Mouse (Mus musculus) embryonic facial prominence, embryonic 15.5 days (tissue): ENCODE measurements around the gene Wnt5b. TPM values are rescaled to one million over a fixed set of nuclear protein-coding genes. Genes with fewer than 3 reads are reported as not detected.
"Not testable (repeated sequence)": the region's sequence is repeated elsewhere in the genome, so short reads cannot be mapped to it uniquely, and the experiment has no call there.

Source experiments
- ATAC-seq: fragments of 200-750 bp; cut with Nextera tagmentation; 2 replicates; pipeline ENCODE4 v1.8.0; 2017; ENCODE audit warnings: low read depth, moderate TSS enrichment; ENCODE audit not compliant: insufficient number of reproducible peaks, low FRiP score, low TSS enrichment
- H3K27ac ChIP-seq: fragments of 300-500 bp; sonication (generic); replicated peaks from 2 replicates; pipeline ENCODE4 v1.5.1; 2015; ENCODE audit warnings: mild to moderate bottlenecking, inconsistent platforms
- H3K27me3 ChIP-seq: fragments of 300-500 bp; sonication (generic); 2 replicates; pipeline ENCODE4 v1.6.1; 2015; ENCODE audit warnings: inconsistent platforms
- H3K36me3 ChIP-seq: fragments of 300-500 bp; sonication (generic); 2 replicates; pipeline ENCODE4 v1.6.1; 2015; ENCODE audit warnings: mild to moderate bottlenecking, inconsistent platforms
- H3K4me1 ChIP-seq: fragments of 300-500 bp; sonication (generic); 2 replicates; pipeline ENCODE4 v1.6.1; 2015; ENCODE audit warnings: inconsistent platforms
- H3K4me2 ChIP-seq: fragments of 300-500 bp; sonication (generic); replicated peaks from 2 replicates; pipeline ENCODE4 v1.6.1; 2015; ENCODE audit warnings: mild to moderate bottlenecking, inconsistent platforms
- H3K4me3 ChIP-seq: fragments of 300-500 bp; sonication (generic); replicated peaks from 2 replicates; pipeline ENCODE4 v1.5.1; 2015; ENCODE audit warnings: mild to moderate bottlenecking, inconsistent platforms
- H3K9ac ChIP-seq: fragments of 300-500 bp; sonication (generic); 2 replicates; pipeline ENCODE4 v1.6.1; 2015; ENCODE audit warnings: inconsistent platforms
- H3K9me3 ChIP-seq: fragments of 300-500 bp; sonication (generic); replicated peaks from 2 replicates; pipeline ENCODE4 v1.6.1; 2016; ENCODE audit warnings: inconsistent platforms
- WGBS: fragments of 180-500 bp; shearing (Covaris S2); methylation state at CpG from one replicate; pipeline ENCODE4 v1.1.7; 2015; 5-methylcytosine and 5-hydroxymethylcytosine counted together
- polyA plus RNA-seq: library from polyadenylated mRNA; unstranded; fragments of >200 nt; fragmentation: Nextera tagmentation; extraction: Ambion mirVana; gene quantifications from 2 replicates; pipeline ENCODE4 v1.2.1, GENCODE M21; 2015

Wnt5b gene
- polyA plus RNA-seq, 1 experiment from 2014 or later: 9.8 TPM

DNA sequence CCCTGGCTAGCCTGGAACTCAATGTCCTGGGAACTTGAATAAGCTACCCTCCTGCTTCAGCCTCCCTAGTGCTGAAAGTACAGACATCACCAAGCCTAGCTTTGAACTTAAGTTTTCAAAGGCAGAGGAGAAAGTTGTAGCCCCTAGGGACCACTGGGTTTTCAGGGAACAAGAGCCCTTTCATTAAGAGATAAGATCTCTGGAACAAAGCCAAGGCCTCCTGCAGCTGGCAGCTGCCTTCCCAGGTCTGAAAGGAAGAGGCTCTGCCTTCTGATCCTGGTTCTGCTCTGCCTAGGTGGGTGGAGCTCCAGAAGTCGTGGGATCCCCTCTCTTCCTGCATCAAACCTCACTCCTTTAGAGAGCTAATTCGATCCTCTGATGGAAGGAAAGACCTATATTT lies 58.7 kb downstream of the Wnt5b start:
- Histone ChIP-seq H3K9me3 (no peaks in the 10 kb centered on the region), H3K4me3 (no peak overlapping the region), H3K27ac (no peak overlapping the region), H3K4me1 (peaks cover 34% of the 10 kb centered on the region), H3K36me3 (no peaks in the 10 kb centered on the region; the same call in 1 of the 2 replicates), H3K9ac (no peak overlapping the region), H3K27me3 (no peaks in the 10 kb centered on the region), H3K4me2 (no peak overlapping the region)
- WGBS: 5% methylated on average over 2 of the region's 2 CpGs
- no peak for ATAC-seq

DNA sequence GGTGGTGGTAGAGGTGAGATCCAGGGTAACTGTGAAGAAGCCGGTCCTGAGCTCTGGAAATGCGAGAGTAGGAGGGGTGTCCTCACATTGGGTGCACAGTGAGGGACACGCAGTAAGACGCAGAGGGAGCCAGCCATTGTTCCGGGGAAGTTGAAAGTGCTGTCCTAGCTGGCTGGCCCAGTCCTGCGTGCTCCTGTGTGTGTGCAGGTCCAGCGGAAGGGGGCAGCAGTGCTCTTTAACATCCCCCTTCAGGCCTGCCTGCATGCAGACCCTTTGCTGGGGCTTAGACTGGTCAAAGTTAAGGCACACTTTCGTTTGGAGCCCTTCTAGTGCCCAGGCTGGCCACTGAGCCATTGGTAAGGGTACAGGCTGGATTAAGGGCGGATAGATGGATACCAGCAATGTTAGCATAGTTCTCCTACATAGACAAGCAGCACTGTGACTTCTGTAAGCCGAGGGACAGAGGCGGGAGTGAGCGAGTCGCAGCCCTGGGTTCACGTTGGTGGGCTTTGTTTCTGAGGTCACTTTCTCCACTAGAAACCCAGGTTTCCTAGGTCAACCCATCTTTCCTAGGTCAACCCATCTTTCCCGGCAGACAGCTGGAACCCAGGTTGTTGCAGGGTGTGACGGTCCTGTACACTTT lies 61.1 kb downstream of the Wnt5b start:
- WGBS: 46% methylated on average over 16 of the region's 16 CpGs
- Histone ChIP-seq H3K27me3 (no peaks in the 10 kb centered on the region), H3K4me2 (peak overlapping the region; percentile 34), H3K9me3 (no peaks in the 10 kb centered on the region), H3K36me3 (no peaks in the 10 kb centered on the region; the same call in 1 of the 2 replicates), H3K9ac (no peak overlapping the region), H3K4me3 (peak overlapping the region; percentile 15; the same call in 1 of the 2 replicates), H3K4me1 (peaks cover 38% of the 10 kb centered on the region), H3K27ac (no peak overlapping the region)
- no peak for ATAC-seq

- H3K27ac ChIP-seq, H3K36me3 ChIP-seq, ATAC-seq, H3K9me3 ChIP-seq, H3K9ac ChIP-seq, H3K27me3 ChIP-seq: not testable (repeated sequence)
- 6% methylated on average over 10 of the region's 10 CpGs for WGBS
- peak overlapping the region; percentile 79 for H3K4me3 ChIP-seq
- H3K4me2 ChIP-seq: peak overlapping the region; percentile 97
- peaks cover 46% of the 10 kb centered on the region for H3K4me1 ChIP-seq
Measured at GRCm38 (mm10) chr6:119481741-119482390, 62.3 kb downstream of the Wnt5b start.

DNA sequence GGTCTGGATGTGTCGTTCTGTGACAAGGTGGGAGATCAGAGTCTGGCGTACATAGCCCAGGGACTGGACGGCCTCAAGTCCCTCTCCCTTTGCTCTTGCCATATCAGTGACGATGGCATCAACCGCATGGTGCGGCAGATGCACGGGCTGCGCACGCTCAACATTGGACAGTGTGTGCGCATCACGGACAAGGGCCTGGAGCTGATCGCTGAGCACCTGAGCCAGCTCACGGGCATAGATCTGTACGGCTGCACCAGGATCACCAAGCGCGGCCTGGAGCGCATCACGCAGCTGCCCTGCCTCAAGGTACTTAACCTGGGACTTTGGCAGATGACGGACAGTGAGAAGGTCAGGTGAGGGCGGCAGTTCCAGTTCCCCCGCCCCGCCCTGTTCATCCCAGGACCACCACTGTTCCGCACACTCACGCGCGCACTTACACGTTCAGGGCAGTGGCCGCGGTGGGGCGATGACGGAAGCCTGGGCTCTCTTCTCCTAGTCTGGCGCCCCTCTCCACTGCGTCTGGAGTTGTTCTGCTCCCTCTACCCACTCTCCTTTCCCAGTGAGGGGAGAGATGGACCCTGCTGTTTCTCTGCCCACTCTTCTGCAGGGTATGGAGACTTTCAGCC lies 63.3 kb downstream of the Wnt5b start:
- Histone ChIP-seq H3K4me2 (peak overlapping the region; percentile 97), H3K9me3 (no peaks in the 10 kb centered on the region), H3K27ac (no peak overlapping the region), H3K4me1 (peaks cover 46% of the 10 kb centered on the region), H3K4me3 (peak overlapping the region; percentile 79), H3K36me3 (no peaks in the 10 kb centered on the region; the same call in 1 of the 2 replicates), H3K27me3 (no peaks in the 10 kb centered on the region), H3K9ac (peak overlapping the region; percentile 94)
- no peak for ATAC-seq
- 1% methylated on average over 33 of the region's 33 CpGs for WGBS

DNA sequence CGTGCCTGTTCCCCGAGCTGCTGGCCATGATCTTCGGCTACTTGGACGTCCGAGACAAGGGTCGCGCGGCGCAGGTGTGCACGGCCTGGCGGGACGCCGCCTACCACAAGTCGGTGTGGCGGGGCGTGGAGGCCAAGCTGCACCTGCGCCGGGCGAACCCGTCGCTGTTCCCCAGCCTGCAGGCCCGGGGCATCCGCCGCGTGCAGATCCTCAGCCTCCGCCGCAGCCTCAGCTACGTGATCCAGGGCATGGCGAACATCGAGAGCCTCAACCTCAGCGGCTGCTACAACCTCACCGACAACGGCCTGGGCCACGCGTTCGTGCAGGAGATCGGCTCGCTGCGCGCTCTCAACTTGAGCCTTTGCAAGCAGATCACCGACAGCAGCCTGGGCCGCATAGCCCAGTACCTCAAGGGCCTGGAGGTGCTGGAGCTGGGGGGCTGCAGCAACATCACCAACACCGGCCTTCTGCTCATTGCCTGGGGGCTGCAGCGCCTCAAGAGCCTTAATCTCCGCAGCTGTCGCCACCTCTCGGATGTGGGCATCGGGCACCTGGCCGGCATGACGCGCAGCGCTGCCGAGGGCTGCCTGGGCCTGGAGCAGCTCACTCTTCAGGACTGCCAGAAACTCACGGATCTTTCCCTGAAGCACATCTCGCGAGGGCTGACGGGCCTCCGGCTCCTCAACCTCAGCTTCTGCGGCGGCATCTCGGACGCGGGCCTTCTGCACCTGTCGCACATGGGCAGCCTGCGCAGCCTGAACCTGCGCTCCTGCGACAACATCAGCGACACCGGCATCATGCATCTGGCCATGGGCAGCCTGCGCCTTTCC lies 64.1 kb downstream of the Wnt5b start:
- no peaks in the 10 kb centered on the region for H3K9me3 ChIP-seq
- H3K9ac ChIP-seq: peak overlapping the region; percentile 94
- no peaks in the 10 kb centered on the region for H3K27me3 ChIP-seq
- H3K4me3 ChIP-seq: peak overlapping the region; percentile 79
- peak overlapping the region; percentile 99 for H3K27ac ChIP-seq
- peak; percentile 4; the same call in 1 of the 2 replicates for ATAC-seq
- peak overlapping the region; percentile 97 for H3K4me2 ChIP-seq
- WGBS: under 1% methylated on average over 70 of the region's 70 CpGs
- no peaks in the 10 kb centered on the region; the same call in 1 of the 2 replicates for H3K36me3 ChIP-seq
- H3K4me1 ChIP-seq: peaks cover 42% of the 10 kb centered on the region

DNA sequence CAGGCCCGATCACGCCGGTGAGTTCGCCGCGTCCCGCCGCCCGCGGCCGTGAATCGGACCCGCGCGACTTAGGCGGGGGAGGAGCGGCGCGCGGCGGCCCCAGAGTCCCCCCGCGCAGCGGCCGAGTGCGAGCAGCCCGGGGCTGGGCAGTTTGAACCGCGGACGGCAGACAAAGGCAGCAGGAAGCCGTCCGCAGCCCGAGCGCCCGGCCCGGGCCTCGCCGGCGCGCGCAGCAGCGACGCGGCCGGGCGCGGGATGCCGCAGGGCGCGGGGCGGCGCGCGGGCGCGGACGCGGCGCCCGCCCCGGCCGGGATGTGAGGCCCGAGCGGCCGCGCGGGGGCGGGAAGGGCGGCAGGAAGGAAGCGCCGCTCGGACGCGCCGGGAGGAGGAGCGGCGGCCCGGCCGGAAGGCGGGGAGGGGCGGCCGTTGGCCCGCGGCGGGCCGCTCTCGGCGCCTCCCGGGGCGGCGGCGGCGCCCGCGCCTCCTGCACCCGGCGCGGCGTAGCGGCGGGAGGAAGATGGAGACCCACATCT lies 64.7 kb downstream of the Wnt5b start, which contains the start of gene Fbxl14:
Gene Fbxl14 (plus strand): TSS at position 326 of the 533 bp plus-strand sequence.
- H3K4me1 ChIP-seq: peaks cover 42% of the 10 kb centered on the region
- H3K9me3 ChIP-seq: no peaks in the 10 kb centered on the region
- no peaks in the 10 kb centered on the region; the same call in 1 of the 2 replicates for H3K36me3 ChIP-seq
- H3K4me2 ChIP-seq: peak within 1 kb of the TSS; percentile 97
- H3K9ac ChIP-seq: peak within 1 kb of the TSS; percentile 94
- peak within 1 kb of the TSS; percentile 99 for H3K27ac ChIP-seq
- H3K4me3 ChIP-seq: peak within 1 kb of the TSS; percentile 79
- under 1% methylated on average over 55 of the region's 101 CpGs for WGBS
- peak; percentile 84 for ATAC-seq
- no peaks in the 10 kb centered on the region for H3K27me3 ChIP-seq

DNA sequence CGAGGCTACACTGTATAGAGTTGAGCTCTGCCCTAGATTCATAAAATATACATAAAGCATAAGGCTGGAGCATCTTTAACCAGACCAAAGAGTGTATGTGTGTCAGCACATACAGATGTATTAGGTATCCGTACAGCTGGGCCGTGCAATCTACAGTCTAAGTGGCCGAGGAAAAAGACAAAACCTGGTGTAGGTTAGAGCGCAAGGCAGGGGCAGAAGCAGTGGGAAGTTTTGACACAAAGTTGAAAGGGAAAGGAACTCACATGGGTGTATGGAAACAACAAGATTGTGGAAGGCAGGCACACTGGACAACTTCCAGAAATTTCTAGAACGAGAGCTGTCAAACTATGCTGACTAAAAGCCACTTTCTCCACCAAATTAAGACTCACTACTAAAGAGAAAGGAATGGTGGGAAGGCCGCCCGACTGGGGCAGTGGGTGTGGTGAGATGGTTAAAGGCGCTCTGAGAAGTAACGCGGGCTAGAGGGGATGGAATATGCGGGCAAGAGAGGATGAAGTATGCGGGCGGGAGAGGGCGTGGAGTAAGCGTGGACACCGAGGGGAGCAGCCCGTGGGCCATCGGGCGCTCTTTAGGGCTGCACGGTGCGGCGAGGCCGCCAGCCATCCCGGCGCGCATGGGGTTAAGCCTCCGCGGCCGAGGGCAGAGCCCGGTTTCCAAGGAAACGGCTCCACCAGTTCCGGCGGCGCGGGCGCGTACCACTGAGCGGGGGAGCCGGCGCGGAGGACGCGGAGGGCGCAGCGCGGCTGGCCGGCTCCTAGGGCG lies 65.4 kb downstream of the Wnt5b start:
- peak; percentile 92 for ATAC-seq
- H3K27ac ChIP-seq: peak overlapping the region; percentile 99
- H3K4me3 ChIP-seq: peak overlapping the region; percentile 79
- peak overlapping the region; percentile 71 for H3K4me2 ChIP-seq
- peak overlapping the region; percentile 94 for H3K9ac ChIP-seq
- H3K27me3 ChIP-seq: no peaks in the 10 kb centered on the region
- H3K4me1 ChIP-seq: peaks cover 42% of the 10 kb centered on the region
- no peaks in the 10 kb centered on the region; the same call in 1 of the 2 replicates for H3K36me3 ChIP-seq
- no peaks in the 10 kb centered on the region for H3K9me3 ChIP-seq
- under 1% methylated on average over 48 of the region's 49 CpGs for WGBS

- Histone ChIP-seq H3K27ac (peak overlapping the region; percentile 99), H3K4me1 (peaks cover 32% of the 10 kb centered on the region), H3K4me2 (peak overlapping the region; percentile 71; the same call in 1 of the 2 replicates), H3K9ac (0 out of 2 replicates have a peak overlapping the region, but pooled peaks have one; percentile 15), H3K4me3 (no peak overlapping the region), H3K9me3 (no peaks in the 10 kb centered on the region), H3K27me3 (no peaks in the 10 kb centered on the region), H3K36me3 (no peaks in the 10 kb centered on the region)
- no peak for ATAC-seq
- WGBS: 34% methylated on average over 13 of the region's 13 CpGs
Measured at GRCm38 (mm10) chr6:119477686-119478310, 66.3 kb downstream of the Wnt5b start.

DNA sequence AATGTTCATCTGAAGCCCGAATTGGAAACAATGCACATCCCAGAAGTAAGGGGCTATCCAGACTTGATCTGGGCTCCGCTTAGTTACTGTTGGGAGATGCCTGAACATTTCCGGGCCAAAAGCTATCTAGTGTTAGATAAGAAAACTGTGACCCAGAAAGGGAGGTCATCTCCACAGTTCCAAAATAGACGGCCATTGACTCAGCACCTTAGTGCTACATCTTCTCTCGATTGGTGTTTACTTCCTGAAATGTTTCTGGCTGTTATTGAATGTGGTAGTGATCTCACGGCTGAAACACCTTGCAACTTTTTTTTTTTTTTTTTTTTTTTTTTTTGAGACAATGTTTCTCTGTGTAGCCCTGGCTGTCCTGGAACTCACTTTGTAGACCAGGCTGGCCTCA lies 68.2 kb downstream of the Wnt5b start:
- no peak overlapping the region for H3K27ac ChIP-seq
- no peak for ATAC-seq
- 91% methylated on average over 6 of the region's 6 CpGs for WGBS
- H3K9ac ChIP-seq: no peak overlapping the region
- H3K36me3 ChIP-seq: no peaks in the 10 kb centered on the region
- no peaks in the 10 kb centered on the region for H3K9me3 ChIP-seq
- H3K4me1 ChIP-seq: peaks cover 24% of the 10 kb centered on the region
- H3K27me3 ChIP-seq: no peaks in the 10 kb centered on the region
- H3K4me2 ChIP-seq: no peak overlapping the region
- H3K4me3 ChIP-seq: no peak overlapping the region

- H3K9me3 ChIP-seq: no peaks in the 10 kb centered on the region
- WGBS: 71% methylated on average over 4 of the region's 4 CpGs
Measured at GRCm38 (mm10) chr6:119473992-119474391, 70.2 kb downstream of the Wnt5b start.

More at GRCm38 (mm10) chr6:119473992-119474391, 70.2 kb downstream of the Wnt5b start:
- peaks cover 14% of the 10 kb centered on the region for H3K4me1 ChIP-seq
- H3K4me3 ChIP-seq: no peak overlapping the region
- H3K9ac ChIP-seq: no peak overlapping the region
- no peak overlapping the region for H3K4me2 ChIP-seq
- no peaks in the 10 kb centered on the region for H3K27me3 ChIP-seq
- H3K36me3 ChIP-seq: no peaks in the 10 kb centered on the region
- no peak for ATAC-seq
- H3K27ac ChIP-seq: no peak overlapping the region
